Mouse (Mus musculus) cerebellum, adult 18-20 months (tissue): ENCODE results near the gene Prdx2.
A peak's percentile ranks its signal among the peaks of the same experiment; 100 is the strongest.

Experiments used
- DNase-seq, 2 experiments: peaks; one replicate each; pipeline ENCODE4 v3.0.0; 2021

Gene Prdx2

DNA sequence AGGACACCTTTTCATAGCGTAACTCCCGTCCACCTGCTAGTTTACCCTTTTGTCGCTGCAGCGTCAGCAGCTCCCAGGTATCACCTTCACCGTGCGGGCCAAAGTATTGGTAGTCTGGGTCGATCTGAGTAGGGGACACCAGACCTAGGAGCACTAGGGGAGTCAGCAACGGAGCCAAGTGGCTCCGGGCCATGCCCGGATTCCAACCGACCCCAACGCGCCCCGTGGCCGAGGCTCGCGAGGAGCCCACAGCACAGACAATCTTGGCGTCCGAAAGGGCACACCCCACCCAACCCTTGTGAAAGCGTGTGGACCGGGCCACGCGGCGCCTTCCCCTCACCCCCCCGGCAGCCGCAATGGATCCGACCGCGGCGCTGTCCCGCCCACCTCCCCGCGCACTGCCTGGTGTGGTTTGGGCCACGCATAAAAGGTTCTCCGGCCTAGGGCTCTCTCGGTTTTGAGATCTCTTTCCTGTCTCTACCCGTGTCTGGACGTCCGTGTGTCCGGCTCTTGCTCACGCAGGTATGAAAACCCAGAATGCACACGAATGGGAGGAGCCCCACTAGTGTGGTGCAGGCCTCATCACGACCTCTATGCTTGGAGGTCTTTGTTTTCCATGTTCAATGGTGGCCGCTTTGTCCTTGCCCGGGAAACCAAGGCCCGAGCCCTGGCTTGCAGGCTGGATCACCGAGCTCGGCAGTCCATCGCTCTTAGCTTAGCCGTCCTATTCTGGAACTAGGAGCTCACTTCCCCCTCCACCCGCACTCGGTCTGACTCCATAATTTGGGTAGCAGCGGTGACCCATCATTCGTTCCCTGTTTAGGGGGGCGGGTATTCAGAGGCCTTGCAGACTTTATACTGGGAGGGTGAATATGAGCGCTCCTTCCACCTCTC lies at the start of gene Prdx2, which contains the start of the genes Gm49661 and Rnaseh2a:
Prdx2 (plus strand) TSS at position 347 of the 894 bp plus-strand sequence.
Gm49661 (minus strand) TSS at position 193 of the 894 bp plus-strand sequence.
Rnaseh2a (minus strand) TSS at position 527 of the 894 bp plus-strand sequence.
- DNase-seq, result peak; percentile 78 to 81

- DNase-seq, result no peak
Observed at GRCm38 (mm10) chr8:84921596-84921995, 47.8 kb upstream of the Prdx2 start.

DNA sequence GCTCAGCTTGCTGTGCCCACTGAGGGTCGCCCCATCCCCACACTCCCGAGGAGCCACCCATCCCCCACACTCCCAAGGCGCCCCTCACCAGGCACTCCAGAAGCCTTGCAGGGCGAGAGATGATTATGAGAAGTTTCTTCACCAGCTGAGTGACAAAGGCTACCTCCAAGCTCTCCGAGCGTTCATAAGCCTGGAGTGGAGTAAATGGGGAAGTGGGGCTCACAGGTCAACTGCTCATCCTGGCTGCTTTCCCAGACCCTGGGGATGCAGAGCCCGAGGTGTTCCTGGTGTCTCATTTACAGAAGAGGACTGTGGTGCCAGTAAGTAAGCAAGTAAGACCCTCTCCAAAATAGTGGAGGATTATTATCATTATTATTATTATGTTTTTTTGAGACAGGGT lies 43.8 kb upstream of the Prdx2 start:
- DNase-seq, result no peak

GRCm38 (mm10) chr8:84927513-84927912 lies 41.9 kb upstream of the Prdx2 start:
- DNase-seq, result no peak

- DNase-seq, result peak; percentile 86 to 88
Observed at GRCm38 (mm10) chr8:84928456-84929306, 40.7 kb upstream of the Prdx2 start.

DNA sequence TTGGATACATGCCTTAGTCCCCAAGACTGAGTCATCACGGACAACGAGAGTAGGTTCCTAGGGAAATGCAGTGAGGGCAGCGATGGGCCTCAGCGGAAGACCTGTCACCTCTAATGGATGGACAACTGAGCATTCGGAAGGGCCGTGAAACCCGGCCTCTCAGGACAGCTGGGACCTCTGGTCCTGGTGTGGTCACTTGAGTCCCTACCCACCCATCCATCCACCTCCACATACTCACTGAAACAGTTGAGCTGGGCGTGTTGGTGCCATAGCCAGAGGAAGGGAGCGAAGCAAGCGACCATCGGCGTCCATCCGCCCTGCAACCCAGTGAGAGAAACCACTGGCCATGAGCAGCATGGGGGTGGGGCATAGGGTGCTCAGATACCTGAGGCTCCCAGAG lies 38.8 kb upstream of the Prdx2 start:
- no peak for DNase-seq

GRCm38 (mm10) chr8:84933767-84934559 lies 35.4 kb upstream of the Prdx2 start:
- no peak for DNase-seq

DNA sequence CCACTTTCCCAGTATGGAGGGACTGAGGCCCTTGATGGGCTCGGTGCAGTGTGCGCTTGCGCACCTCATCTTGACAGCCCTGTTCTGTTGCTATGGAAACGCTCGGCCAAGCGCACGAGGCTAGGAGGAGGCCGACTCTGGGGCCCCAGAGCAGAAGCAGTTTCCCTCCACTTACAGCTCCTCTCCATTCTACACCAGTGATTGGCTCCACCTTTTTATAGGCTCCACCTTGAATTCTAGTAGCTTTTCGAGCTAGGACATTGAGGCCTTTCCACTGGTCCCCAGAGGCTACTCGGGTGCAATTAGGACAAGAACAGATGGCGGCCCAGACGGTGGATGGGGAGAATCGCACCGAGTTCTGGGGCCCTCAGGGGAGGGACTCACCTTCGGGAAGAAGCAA lies 34.5 kb upstream of the Prdx2 start:
- DNase-seq, result peak; percentile 84 to 90

GRCm38 (mm10) chr8:84935489-84935888 lies 33.9 kb upstream of the Prdx2 start:
- DNase-seq, result peak; percentile 60 to 66

DNA sequence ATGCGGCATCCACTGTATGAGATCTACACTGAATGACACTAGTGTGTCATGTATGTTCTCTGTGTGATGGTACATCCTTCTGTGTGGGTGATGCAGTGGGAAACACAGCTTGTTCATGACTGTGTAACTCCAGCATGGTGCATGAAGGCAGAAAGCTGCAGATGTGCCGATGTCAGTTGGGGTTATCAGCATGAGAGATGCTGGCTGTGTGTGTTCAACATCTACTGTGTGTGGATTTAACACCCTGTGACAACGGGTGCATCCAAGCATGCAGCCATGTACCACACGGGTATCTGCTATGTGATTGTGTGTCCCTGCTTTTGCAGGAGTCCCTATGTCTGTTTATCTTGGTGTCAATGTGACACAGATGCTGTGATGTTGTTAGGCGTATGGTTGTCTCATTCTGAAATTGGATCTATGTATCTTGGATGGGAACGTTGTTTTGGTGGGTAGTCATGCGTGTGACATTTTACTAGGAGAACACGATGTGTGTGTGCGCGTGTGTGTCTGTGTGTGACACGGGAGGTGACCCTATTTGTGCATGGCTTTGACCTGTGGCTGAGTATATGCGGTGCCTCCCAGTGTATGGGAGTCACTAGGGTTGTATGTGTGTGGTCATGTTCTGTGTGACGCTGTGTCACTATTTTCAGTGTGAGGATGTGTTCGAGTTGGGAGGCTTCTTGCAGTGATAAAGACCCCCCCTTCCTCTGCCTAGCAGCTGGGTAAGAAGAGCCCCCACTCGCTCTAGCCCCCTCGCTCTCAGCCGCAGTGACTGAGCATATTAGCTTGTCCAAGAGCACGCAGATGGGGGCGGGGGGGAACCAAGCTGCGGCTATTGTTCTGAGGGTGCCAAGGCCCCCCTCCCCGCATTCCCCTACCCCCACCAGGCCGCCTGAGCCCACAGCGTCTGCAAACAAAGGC lies 33.1 kb upstream of the Prdx2 start:
- peak in 1 of 2 experiments; percentile 51 for DNase-seq

- peak; percentile 87 to 93 for DNase-seq
Observed at GRCm38 (mm10) chr8:84936962-84937546, 32.3 kb upstream of the Prdx2 start, which contains the start of gene Mast1. Gene Mast1 (minus strand): TSS chr8:84937359.

DNA sequence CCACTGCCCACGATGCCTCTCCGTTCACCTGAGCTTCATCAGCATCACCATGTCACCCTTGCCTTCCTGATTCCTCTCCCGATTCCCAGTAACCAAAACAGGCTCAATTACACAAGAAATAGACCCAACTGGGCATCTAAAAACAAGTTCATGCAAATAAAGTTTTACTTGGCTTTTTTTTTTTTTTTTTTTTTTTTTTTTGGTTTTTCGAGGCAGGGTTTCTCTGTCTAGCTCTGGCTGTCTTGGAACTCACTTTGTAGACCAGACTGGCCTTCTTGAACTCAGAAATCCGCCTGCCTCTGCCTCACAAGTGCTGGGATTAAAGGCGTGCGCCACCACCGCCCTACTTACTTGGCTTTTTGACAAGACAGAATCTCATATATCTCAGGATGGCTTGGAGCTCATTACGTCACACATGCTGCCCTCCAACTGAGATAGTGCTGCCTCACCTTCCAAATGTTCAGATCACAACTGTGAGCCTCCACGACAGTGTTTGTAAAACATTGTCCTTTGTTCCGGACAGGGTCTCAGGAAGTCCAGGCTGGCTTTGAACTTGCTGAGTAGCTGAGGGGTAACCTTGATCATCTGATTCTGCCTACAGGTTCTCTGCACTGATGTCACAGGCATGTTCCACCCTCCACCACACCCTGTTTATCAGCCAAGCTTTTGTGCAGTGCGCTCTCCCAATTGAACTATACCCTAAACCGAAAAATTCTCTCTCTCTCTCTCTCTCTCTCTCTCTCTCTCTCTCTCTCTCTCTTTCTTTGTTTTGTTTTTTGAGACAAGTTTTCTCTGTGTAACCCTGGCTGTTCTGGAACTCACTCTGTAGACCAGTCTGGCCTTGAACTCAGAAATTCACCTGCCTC lies 31.5 kb upstream of the Prdx2 start:
- DNase-seq, result no peak

GRCm38 (mm10) chr8:84943699-84944098 lies 25.7 kb upstream of the Prdx2 start:
- DNase-seq, result no peak

DNA sequence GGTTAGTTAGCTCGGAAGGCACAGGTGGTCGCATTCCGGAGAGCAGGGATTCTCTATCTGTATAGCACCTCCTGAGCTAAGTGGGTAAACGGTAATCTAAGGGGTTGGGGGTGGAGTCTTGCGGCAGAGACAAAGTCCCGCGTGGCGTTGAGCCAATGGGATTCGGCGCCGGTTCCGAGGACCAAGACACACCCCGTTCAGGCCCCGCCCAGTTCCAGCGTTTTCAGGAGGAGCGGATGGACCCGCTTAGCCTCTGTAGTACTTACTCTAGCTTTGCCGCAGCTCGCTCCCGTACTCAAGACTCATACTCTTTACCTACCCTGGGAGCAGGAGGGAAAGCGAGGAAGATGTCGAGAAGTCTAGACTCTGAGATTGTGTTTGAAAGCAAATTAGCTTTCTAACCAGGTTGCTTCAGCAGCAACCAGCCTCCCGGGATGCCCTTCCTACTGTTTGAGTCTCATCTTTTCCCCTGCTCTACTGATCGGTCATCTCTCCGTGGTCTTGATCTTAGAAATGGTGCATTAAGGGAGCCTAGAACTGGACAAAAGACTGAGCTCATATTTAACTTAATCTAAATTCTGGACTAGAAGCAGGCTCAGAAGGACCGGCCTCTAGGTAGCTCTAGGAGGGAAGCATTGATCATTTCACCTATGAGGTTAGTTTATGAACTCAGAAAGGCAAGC lies 24.8 kb upstream of the Prdx2 start:
- DNase-seq, result peak; percentile 85 to 90

DNA sequence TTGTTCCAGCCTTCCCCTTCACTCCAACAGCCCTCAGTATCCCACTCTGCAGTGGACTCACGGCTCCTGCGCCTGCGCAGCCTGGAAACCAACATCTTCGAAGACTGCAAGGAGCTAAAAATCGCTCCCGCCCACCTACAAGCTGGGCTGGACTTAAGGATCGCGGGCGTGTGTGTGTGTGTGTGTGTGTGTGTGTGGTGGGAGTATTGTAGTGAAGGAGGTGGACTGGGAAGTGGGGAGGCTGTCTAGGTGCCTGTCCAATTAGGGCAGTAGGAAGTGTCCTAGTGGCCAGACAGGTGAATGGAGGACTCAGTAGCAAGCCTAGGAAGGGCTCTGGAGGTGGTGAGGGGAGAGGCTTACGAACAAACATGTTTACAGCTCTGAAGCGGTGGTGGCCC lies 24.2 kb upstream of the Prdx2 start:
- peak; percentile 58 to 65 for DNase-seq

GRCm38 (mm10) chr8:84945633-84946527 lies 23.5 kb upstream of the Prdx2 start:
- DNase-seq, result peak; percentile 72 to 81

DNA sequence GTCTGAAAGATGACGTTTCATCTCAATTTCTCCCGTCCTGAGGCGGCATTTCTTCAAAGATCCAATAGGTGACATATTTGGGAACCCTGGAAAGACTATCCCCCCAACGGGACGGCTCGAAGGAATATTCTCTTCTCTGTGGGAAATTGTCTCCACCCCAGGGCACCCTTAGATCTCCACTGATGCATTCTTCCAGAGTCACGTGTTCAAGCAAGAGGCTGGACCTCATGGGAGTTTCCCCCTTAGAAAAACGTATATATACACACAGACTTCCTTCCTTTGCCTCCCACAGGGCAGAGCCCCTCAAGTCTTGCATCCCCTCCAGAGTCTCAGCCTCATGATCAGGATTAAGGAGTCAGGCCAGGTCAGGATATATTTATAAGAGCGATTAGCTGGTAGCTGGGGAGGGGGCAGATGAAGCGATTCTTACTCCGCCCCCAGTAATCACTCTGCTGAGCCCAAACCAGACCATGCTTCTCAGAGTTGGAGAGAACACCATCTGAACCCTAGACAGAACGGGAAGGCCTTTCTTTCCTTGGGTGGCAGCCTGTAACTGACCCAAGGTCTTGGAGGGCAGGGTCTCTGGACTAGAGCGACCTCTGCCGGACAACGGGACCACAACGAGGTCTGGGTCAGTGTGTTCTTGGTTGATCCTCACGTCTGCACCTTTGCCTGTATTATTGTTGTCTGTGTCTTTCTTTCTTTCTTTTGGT lies 22.7 kb upstream of the Prdx2 start, which contains the start of gene Rtbdn:
Rtbdn (plus strand) TSS at position 464 of the 713 bp plus-strand sequence.
- DNase-seq, result peak; percentile 81 to 84

GRCm38 (mm10) chr8:84947241-84947545 lies 22.2 kb upstream of the Prdx2 start:
- DNase-seq, result no peak
